Mouse (Mus musculus) Muller cell, postnatal 12 days (primary cell): ENCODE data around the gene Cacna1i.

ENCODE experiments used
- DNase-seq: peaks from one replicate; pipeline ENCODE4 v3.0.0-alpha.2; 2015; ENCODE audit errors: inconsistent ontology term

Gene Cacna1i

GRCm38 (mm10) chr15:80271858-80272396 is 15.1 kb upstream of the Cacna1i start:
- no peak for DNase-seq

GRCm38 (mm10) chr15:80277107-80277506 is 9.9 kb upstream of the Cacna1i start:
- no peak for DNase-seq

GRCm38 (mm10) chr15:80277625-80278024 is 9.4 kb upstream of the Cacna1i start:
- DNase-seq, result peak; percentile 53

DNA sequence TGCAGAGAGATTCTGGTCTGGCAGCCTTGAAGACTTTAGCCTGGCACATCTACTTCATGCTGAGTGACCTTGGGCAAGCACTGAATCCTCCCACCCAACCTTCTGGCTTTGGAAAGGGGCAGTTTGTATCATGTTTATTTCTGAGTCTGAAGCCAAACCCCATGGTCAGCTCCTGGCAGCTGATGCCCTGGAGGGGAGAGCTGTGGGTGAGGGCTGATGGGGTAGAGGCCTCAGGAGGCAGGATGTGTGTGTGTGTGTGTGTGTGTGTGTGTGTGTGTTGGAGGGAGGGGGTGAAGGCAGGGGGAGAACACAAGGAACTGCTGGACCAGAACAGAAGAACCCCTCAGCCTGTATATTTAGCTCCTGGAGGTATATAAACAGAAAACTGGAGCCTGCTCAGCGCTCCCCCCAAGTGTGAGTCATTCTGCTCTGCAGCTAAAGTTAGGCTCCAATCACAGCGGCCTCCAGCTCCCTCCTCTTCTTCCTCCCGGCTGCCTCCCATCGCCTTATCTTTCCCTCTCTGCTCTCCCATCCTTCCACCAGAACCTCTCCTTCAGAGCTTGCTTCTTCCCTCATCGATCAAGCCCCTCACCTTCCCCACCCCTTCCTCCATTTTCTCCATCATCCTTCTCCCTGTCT is 8.8 kb upstream of the Cacna1i start:
- no peak for DNase-seq

GRCm38 (mm10) chr15:80279053-80279452 is 8.0 kb upstream of the Cacna1i start:
- no peak for DNase-seq

DNA sequence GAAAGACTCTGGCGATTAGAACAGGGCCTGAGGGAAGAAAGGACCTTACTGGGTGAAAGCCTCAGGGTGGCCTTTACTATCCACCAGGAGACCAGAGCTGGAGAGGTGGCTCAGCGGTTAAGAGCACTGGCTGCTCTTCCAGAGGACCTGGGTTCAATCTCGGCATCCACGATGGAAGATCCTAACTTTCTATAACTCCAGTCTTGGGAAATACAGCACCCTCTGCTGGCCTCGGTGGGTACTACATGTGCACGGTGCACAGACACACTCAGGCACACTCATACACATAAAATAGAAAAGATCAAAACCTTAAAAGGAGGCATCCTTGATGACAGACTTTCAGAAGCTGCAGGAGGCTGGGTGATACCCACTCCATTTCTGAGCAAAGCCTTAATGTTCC is 6.4 kb upstream of the Cacna1i start:
- no peak for DNase-seq

- peak; percentile 15 for DNase-seq
These were observed 998 bp downstream of the Cacna1i start for GRCm38 (mm10) chr15:80288036-80288435.

DNA sequence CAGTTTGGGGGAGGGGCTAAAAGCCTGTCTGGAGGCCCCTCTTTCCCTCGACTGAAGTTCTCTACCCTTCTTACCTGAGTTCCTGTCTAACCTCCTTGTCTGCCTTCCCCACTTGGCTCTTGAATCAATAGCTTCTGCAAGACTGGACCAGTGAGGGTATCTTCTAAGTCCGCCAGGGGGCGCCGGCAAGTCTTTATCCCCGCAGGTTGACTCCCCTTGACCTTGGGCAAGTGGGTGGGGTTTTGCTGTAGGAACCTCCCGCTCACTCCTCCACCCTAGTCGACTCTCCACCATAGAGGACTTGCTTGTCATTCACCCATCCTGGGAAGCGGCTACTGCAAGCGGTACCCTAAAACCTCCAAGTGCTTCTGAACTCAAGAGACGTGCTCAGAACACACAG is 2.4 kb downstream of the Cacna1i start:
- peak; percentile 54 for DNase-seq

- DNase-seq, result no peak
These were observed 10.1 kb downstream of the Cacna1i start for GRCm38 (mm10) chr15:80297146-80297545.

- peak; percentile 34 for DNase-seq
These were observed 16.7 kb downstream of the Cacna1i start for GRCm38 (mm10) chr15:80303779-80304178.

DNA sequence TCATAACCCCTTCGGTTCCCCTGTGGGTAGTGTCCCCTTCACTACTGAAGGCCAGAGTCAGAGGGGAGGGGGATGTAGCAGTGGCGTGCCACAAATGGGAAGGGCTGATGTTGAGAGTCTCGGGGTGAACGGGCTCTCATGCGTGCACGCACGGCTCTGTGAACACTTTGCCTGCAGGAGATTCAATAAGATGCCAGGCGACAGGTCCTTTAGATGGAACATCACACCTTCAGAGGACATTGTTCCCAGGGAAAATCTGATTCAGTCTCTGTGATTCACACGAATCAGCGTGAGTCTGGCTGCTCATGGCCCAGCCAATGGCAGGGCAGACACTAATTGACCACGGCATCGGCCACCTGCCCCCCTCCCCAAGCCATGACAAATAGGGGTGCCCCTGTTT is 17.1 kb downstream of the Cacna1i start:
- DNase-seq, result no peak

- no peak for DNase-seq
These were observed 19.1 kb downstream of the Cacna1i start for GRCm38 (mm10) chr15:80306146-80306545.

- DNase-seq, result no peak
These were observed 27.7 kb downstream of the Cacna1i start for GRCm38 (mm10) chr15:80314731-80315130.

- DNase-seq, result peak; percentile 73
These were observed 30.1 kb downstream of the Cacna1i start for GRCm38 (mm10) chr15:80316966-80317634.

DNA sequence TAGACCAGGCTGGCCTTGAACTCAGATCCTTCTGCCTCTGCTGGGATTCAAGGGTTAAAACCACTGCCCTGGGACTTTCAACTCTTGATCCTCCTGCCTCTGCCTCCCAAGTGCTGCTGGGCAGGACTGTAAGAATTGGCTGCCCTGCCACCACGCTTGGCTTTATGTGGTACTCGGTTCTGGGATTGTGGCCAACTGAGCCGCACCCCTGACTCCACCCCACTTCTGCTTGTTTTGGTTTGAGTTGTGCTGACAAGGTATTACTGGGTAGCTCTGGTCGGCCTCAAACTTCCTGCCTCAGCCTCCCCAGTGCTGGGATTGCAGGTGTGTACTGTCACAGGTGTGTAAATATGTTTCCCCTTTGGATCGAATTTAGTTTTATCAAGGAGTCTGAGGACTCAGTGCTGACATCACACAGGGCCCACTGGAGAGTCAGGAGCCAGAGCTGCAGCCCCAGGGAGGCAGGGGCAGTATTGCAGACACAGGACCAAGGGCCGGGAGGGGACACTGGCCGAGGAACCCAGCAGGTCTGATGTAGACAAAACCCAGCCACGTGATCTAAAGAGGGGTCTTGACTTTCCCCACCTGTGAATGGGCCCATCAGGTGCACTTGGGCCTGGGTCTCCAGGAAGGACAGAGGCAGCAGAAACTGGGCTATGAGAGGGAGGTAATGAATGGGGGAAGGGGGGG is 30.9 kb downstream of the Cacna1i start:
- peak; percentile 19 for DNase-seq

DNA sequence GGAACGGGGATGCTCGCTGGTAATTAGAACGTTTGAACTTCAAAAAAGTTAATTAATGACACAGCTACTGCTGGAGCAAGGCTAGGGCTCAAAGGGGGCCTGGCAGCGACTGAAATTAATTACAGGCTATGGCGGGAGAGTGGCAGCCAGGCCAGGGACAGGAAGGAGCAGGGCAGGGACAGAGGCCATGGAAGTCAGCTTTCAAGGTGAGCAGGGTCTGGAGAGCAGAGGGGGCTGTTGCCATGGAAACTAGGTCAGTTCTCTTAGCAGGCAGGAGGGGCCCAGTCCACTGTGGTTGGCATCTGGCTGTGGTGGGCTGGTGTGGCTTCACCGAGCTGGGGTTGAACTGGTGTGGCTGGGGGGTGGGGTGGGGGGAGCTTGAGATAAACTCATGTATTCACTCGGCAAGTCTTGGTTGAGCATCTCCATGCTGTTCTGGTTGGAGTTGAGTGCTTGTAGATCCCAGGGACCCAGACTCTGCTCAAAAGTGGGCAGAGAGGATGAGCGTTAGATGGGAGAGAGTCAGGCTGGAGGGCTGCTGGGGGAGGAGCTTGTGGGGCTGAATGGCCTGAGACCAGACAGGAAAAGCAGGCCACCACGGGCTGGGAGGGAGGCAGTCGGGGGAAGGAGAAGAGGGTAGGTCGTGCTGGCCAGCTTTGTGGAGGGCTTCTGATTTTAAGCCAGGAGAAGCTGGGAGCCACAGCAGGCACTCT is 31.7 kb downstream of the Cacna1i start:
- peak; percentile 42 for DNase-seq

DNA sequence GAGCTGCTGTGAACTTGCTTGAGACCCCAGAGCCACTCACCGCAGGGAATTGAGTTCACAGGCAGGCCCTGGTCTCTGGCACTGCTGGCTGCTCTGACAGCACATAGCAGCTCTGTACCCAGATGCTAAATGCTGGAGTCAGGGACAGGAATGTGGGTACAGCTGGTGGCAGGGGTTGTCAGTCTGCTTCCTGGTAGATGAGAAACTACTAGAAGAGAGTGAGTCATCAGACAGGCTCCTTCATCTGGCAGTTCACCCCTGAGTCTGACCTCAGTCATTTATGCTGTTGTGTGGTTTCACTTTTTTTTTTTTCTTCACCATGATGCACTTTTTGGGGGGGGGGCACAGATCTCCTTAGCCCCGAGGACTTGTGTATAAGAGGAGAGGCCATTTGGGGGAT is 32.3 kb downstream of the Cacna1i start:
- peak; percentile 62 for DNase-seq

- no peak for DNase-seq
These were observed 32.9 kb downstream of the Cacna1i start for GRCm38 (mm10) chr15:80319921-80320320.

- DNase-seq, result no peak
These were observed 38.2 kb downstream of the Cacna1i start for GRCm38 (mm10) chr15:80325207-80325606.

- DNase-seq, result no peak
These were observed 38.7 kb downstream of the Cacna1i start for GRCm38 (mm10) chr15:80325756-80326155.

DNA sequence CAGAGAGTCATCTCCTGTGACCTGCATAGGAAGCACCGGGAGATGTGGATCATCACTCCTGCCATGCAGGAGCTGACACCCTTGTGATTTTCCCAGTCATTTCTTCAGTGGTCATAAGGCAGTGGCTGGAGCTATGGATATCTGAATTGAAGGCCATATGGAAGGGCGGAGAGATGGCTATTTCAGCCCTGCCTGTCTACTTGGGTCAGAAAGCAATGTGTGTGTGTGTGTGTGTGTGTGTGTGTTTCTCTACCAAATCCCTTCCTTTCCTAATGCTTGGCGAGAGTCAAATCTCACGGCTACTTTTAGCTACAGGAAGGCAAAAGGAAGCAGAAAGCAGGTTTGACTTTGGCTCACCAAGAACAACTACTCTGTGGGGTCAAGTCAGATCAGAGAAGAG is 39.9 kb downstream of the Cacna1i start:
- DNase-seq, result no peak
